Mouse (Mus musculus): Measurements from ENCODE around the gene Smim20.

The Smim20 gene

DNA sequence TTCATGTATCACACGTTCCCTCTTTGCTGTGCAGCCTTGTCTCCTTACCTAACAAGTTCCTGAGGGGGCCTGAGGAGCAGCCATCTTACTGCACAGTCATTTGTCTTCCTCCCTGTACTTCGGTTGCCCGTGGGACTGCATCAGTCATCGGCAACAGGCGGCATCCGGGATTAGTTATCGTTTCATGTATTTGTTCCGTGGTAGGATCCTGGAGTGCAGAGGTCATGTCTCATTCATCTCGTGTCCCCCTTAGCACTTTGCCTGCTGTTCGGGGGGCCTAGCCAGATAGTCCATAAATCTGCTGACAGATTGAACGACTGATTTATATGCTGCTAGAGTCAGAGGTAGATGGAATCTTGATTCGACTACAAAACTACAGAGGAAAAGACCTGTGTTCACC lies 1.1 kb upstream of the Smim20 start:
- DNase-seq (ENCODE audit: extremely low spot score), result no peak

DNA sequence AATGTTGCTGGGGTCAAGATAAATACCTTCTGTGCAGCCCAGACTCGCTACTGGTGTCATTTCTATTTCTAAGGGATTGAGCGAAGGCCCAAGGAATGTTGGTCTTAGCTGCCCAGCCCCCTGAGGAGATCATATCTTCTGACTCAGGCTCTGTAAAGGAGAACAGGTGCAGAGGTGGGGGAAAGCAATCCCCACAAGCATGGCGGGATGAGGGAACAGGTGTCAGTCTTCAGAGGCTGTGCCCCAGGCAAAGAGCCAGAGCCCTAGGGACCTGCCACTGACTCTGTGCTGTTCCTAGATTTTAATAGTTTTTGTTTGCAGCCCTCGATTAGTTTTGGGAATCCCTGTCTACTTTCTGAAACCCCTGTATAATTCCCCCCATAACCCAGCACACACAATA lies 702 bp upstream of the Smim20 start:
- no peak for DNase-seq (ENCODE audit: extremely low spot score)

DNA sequence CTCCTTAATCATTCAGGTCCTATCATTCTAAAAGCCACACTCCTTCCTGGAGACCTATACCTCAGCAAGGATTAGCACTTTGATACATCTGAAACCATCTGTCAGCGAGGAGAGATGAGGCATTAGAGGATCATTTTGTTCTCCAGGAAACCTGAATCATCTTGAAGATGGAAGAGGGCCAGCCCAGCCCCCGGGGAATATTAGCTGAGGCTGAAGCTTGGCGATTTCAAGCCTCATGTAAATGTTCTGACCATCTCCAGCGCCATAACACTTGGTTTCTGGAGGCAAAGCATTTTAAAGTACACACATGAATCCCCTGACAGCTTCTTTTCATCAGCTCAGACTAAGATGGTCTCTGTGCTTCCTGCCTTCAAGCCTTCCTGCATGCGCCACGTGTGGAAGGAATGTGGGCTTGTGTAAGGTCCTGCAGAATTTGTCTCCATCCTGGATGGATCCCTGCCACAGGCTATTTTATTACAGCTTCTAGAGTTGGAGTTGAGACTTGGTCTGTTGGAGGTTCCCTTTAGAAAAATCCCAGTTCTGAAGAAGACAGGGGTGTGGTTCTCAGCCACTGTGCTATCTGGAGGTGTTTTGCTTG lies 1.3 kb downstream of the Smim20 start:
- no peak for DNase-seq (ENCODE audit: extremely low spot score)

DNA sequence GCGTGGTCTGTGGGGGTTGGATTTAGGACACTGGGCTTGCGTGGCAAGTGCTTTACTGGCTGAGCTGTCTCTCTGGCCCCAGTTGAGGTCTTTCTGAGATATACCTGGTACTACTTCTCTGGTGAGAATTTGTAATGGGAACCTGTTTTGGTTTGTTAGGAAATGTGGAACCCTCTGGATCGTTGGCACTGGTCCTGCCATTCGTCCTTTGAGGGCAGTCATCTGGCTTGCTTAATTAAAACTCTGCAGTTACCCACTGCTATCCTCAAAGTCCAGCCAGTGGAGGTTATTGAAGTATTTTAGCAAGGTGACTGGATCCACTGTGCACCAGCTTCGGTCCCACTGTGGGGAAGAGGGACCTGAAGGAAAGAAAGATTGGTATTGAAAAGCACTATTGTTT lies 2.9 kb downstream of the Smim20 start:
- no peak for DNase-seq (ENCODE audit: extremely low spot score)

DNA sequence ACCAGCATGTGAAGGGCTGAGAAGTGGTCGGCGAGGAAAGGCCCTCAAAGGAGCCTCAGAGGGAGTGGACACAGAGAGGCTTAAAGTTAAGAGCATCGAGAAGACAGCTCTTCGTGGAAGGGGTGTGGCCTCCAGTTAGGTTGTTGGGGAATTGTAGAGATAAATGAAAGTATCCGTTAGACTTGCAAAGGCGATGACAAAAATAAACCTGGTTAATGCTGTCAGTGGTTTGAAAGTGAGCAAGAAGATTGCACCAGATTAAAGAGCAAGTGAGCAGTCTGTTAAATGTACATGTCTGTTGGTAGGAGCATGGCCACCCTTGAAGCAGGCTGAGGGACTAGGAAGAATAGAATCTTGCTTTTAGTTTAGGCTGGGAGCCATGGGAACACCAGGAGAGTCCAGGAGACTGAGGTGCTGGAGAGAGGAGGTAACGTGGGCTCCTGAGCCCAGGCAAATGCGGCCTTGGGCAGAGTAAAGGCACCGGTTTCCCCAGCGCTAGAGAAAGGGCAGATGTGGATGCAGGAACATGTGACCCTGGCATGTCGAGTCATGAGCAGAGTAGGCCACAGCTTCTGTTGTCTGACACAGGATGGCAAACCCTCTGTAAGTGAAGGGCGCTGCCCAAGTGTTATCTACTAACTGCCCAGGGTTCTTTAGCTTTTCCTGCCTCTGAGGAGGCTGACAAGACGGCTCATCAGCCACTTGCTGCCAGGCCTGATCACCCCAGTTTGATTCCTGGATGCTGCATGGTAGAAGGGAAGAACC lies 4.2 kb downstream of the Smim20 start:
- no peak for DNase-seq (ENCODE audit: extremely low spot score)

DNA sequence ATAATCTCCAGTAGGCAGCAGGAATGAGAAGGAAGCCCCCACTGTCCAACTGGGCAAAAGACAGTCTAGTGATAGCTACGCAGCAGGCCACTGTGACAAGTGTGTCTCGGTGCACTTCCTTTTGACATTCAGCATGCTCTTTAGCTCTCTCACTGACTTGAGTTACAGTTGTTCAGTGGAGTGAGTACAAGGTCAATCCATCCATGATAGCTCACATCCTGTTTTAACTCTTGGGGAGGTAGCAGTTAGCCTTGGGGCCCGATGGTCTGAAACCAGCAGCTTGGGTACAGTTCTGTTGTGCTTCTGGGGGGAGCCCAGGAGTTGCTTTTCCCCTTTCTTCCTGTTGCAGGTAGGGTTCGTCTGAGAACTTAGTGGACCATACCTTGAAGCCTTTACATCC lies 5.7 kb downstream of the Smim20 start:
- DNase-seq (ENCODE audit: extremely low spot score), result no peak

DNA sequence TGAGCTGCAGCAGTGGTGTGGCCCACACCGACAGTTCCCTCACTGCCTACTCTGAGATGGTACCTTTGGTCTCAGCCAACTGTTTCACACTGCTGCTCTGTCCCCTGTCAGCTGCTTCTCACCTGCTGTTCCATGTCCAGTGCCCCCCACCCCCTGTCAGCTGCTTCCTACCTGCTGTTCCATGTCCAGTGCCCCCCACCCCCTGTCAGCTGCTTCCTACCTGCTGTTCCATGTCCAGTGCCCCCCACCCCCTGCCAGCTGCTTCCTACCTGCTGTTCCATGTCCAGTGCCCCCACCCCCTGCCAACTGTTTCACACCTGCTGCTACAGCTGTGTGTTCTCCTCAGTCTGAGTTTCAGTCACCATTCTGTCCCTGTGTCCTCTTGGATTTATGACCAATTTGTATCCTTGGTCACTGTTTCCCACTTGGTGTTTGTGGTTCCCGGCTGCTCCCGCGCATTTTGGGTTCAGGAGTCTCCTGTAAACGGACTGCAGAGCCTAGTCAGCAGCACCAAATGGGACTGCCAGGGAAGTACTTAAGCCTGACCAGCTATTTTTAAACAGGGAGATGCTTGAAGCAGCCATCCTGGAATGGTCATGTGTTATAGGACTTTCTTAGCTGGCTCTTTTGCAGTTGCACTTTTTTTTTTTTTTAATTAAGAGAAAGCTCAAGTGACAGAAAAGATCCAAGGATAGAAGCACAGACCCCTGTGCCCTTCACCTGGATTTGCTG lies 7.0 kb downstream of the Smim20 start:
- DNase-seq (ENCODE audit: extremely low spot score), result no peak

DNA sequence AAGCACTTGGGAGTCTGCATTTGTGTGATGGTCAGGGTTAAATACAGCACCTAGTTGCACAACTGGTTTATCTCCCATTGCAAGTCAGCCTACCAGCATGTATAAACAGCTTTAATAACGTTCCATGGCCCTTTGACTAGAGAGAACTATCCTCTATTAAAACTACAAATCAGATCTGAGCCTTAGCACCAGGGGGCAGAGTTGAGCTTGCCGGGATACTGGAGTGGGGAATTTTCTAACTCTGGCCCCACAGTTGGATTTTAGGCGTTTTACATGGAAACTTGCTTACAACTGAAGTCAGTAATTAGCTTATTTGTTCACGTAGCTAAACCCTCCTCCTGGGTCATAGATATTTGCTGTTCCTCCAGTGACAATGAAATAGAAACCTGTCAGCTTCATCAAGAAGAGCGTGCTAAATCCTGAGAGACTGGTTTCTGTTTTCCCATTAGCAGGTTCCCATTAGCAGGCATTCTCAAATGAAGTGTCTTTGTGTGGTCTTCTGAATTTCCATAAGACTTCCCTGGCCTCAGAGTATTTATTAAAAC lies 8.0 kb downstream of the Smim20 start:
- DNase-seq (ENCODE audit: extremely low spot score), result no peak

DNA sequence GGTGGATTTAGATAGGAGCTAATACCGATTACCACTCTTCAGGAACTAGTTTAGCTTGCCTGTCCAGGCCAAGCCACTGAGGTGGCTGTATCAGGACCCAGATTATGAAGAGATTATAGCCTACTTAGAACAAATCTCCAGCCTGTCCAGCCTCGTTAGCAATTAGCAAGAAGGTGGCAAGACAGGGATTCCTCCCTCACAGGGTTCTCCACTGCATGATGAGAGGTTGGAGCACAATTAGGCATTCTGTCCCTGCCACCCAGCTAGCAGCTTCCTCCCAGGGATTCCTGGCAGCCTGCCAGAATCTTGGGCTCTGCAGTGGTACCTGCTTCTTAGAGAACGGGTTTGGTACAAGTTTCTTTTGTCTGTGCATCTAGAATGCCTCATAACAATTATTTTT lies 8.5 kb downstream of the Smim20 start:
- no peak for DNase-seq (ENCODE audit: extremely low spot score)

DNA sequence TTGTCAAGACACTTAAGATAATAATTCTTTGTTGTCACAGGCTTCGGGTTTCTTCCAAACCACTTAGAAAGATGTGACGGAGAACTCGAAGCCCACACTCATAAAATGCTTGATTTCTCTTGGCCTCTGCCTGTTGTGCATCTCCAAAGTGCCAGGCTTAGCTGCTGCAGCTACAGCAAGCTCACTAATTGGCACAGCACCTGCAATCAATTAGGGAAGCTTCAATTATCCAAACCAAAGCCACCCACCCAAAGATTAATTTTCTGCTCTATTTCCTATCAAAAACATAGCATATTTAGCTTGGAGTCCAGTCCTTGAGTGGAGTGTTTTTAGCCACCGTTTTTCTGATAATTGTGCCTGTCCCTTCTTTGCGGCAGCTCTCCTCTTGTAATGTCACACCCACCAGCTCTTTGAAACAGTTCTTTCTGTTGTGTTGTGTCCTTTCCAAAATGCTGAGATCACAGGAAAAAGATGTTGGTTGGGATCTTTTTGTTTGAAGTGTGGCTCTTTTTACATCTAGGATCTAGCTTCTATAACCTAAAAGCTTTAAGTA lies 9.7 kb downstream of the Smim20 start:
- DNase-seq (ENCODE audit: extremely low spot score), result no peak

DNA sequence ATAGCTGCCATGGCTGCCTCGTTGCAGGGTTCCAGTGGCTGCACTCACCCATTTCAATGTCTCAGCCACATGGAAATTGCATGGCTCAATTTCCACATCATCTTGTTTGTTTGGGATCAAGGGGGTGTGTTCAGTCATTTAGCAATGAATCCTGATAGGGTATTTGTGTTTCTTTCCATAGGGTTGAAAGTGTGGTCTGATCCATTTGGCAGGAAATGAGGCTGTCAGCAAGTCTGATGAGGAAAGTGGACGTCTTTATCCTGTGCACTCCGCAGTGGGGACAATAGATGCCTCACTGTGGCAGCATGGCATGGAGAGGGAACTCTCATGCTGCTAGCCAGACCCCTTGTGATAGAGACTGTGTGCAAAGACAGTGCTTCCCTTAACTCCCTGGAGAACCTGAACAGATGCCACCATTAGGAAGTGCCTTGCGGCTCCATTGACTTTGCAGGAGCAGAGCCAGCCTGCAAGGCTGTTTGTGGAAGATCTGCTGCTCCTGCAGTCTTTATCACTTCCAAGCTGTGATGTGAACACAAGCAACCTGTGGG lies 10.9 kb downstream of the Smim20 start:
- no peak for DNase-seq (ENCODE audit: extremely low spot score)

DNA sequence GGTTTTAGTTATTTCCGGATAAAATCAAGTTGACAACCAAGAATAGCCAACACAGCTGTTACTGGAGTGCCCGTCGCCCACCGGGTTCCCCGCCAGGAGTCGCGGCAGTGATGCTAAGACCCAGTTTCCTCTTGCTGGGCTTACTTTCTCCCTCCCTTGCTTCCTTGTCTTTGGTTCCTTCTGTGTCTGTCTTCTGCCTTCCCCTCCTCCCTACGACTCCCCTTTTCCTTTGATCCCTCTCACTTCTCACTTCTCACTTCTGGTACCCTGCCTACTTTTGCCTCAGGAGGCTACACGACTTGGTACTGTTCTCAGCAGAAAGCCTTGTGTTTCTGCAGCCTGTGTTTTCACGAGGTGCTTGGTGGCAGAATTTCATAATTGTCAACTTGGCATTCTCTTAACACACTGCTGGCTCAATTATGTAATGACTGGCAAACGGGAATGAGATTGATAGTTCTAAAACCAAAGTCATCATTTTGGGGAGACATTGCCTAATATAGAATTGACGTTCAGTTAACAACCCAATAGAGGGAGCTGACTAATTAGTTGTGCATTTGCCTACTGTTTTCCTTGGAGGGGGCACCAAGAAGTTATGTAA lies 12.4 kb downstream of the Smim20 start:
- no peak for DNase-seq (ENCODE audit: extremely low spot score)

DNA sequence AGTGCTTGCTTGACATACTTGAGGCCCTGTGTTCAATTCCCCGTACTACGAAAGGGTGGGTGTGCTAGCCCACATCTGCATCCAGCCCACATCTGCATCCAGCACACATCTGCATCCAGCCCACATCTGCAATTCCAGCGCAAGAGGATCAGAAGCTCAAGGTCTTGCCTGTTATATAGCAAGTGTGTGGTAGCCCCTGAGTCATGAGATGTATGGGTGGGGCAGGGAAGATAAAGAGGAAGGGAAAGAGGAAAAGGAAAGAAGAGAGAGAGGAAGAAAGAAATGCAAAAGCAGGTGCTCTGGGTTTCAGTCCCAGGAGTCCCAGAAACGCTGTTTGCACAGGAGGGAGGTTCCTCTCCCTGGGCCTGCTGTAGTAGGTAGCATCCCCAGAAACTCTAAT lies 15.6 kb downstream of the Smim20 start:
- no peak for DNase-seq (ENCODE audit: extremely low spot score)

DNA sequence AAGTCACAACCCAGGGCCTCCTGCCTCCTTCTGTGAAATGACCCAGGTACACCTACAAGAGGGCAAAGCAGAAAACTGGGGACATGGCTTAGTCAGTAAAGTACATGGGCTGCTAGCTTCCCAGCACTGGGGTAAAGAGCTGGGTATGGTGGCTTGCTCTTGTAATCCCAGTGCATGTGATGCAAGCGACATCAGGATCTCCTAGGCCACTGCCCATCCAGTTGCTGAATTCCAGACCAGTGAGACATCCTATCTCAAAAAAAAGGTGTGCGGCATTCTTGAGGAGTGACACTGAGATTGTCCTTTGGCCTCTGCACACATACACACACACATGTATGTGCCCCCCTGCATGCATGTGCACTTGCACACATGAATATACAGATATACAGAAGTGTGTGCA lies 19.5 kb downstream of the Smim20 start:
- no peak for DNase-seq (ENCODE audit: extremely low spot score)

DNA sequence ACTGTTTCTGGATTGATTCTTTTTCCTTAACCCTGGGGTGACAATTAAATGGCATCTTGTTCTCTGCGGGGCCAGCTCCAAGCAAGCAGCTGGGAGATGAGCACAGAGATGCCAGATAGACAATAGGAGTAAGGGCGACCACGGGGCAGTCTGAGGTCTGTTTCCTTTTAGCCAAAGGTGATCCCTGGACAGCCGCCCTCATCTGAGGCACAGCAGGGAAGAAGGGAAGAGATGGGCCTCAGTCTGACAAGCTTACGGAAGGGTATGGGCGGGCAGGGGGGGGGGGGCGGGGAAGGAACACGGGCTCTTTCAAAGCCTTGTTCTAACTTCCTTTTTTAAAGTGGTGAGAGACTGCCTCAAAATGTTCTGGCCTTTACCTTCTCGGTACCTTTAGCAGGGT lies 22.6 kb downstream of the Smim20 start:
- DNase-seq (ENCODE audit: extremely low spot score), result no peak

DNA sequence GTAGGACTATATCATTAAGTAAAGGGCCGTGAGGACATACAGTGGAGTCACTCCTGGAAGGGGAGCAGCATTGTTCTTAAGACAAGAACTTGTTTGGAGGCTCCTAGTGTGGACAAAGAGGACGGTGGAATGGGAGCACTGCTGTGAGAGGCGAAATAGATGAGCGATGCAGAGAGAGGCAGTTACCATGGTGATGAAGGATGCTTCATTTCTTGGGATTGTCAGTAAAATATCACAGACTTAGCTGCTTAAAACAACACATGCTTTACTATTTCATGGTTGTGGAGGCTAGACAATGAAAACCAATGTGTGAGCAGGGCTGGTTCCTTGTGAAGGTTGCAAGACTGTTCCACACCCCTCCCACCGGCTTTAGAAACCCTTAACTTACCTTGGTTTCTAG lies 27.7 kb downstream of the Smim20 start:
- DNase-seq (ENCODE audit: extremely low spot score), result no peak

DNA sequence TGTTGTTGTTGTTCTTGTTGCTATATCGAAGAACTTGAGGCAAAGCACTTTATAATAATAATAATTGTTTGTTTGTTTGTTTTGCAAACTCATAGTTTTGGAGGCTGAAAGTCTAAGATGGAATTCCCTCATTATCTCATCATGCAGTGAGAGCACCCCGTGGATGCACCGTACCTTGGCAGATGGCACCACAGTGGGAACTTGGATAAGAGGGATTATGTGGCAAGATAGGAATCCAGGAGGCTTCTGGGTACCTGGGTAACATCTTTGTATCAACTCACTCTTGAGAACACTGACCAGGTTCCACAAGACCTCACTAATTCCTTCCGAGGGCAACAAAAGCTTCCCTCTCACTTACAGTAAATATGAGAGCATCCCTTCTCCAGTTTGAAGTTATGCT lies 30.1 kb downstream of the Smim20 start:
- DNase-seq (ENCODE audit: extremely low spot score), result no peak

DNA sequence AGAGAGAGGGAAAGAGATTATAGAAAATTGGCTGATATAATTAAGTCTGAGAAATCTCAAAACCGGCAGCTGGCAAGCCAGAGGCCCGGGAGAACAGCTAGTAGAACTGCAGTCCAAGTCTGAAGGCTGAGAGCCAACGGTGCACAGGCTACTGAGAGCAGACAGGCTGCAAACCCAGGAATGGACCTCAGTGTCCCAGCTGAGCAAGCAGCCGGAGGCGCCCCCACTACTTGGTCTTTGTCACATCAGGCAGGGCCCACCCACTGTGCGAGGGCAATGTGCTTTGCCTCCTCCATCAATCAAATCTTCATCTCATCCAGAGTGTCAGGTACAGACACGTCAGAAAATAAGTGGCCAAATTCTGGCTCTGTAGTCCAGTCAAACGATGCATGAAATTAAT lies 34.6 kb downstream of the Smim20 start:
- no peak for DNase-seq (ENCODE audit: extremely low spot score)

DNA sequence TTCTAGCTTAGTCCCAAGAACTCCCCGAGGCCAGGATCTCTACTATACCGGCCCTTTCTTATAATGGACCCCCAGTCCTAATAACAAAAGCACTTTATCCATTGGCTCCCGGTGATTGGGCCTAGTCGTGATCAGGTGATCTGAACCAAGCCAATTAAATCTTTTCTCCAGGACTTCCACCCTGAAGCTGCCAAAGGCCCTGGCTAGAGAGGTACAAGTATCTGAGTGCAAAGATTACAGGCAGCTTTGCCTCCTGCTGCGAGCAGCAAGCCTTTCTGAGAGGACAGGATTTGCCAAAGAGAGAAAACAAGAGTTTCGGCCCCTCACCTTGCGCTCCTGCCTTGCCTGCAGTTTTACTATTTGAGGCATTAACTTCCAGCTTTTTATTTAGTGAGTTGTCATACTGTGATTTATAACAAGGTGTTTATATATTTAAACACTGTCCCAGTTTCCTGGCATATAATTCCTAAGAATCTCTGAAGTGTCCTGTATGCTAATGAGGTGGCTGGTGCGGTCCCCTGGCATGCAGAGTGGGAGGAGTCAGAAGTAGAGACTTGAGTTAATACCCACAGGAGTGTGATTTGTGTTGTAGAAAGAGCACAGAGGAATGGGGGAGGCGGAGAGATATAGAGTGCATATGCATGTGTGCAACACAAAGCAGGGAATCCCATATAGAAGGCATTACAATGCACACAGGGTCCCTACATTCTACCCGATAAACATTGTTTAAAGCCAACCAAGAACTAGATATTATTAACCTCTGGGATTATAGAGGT lies 36.2 kb downstream of the Smim20 start:
- no peak for DNase-seq (ENCODE audit: extremely low spot score)

DNA sequence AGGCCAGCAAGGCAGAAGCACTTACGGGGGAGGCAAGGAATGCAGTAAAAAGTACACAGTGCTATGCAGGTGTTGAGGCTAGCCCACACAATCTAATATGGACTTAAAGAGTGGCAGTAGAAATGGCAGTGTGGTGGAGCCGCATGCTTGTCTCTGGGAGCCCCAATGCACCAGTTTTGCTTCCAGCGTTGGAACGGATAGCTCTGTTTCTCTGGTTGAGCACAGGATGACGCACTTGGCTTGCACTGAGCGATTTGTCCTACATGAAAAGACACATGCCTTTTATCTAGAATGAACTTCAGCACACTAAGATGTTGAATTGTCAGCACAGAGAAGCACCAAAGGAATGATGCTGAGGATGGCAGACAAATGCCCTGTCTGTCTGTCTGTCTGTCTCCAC lies 37.1 kb downstream of the Smim20 start:
- no peak for DNase-seq (ENCODE audit: extremely low spot score)

DNA sequence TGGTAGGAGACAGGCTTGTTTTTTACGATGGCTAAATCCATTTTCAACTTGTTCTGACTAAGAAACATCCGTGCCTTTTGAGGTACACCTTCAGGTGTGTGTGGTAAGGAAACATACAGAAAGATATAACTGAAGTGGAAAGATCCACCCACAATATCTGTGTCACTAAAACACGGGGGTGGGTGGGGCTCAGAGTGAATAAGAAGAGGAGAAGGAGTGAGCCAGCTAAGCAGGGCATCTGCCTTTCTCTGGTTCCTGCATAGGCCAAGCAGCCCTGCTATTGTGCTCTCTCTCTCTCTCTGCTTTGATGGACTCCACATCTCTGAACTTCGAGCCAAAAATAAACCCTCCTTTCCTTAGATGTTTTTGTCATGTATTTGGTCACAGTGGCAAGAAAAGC lies 38.1 kb downstream of the Smim20 start:
- DNase-seq (ENCODE audit: extremely low spot score), result no peak

All from embryo, embryonic 9.5 days (tissue).